Mouse (Mus musculus) right cerebral cortex, postnatal 25 days (tissue): ENCODE data around the gene Nmnat2.

Experiments
- DNase-seq: peaks from one replicate; pipeline ENCODE4 v3.0.0; 2022

The Nmnat2 gene

DNA sequence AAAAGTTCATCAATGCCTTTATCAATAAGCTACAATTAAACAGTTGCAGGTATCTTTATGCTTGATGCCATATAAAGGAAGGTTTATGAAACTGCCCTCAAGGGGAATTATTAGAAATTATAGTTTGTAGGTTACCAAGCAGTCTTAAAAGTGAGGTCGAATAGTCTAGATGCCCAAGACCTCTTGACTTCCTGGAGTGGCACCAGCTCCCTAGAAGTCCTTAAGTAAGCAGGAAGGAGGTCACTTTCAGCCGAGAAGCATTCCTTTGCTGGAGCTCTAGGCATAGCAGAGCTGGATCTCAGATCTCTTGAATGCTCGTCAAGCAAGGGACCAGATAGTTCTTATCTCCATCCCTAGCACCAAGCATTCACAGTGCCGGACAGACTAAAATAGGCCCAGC, 172.8 kb downstream of the Nmnat2 start:
- DNase-seq = no peak

GRCm38 (mm10) chr1:153128780-153129179, 174.0 kb downstream of the Nmnat2 start:
- no peak for DNase-seq

DNA sequence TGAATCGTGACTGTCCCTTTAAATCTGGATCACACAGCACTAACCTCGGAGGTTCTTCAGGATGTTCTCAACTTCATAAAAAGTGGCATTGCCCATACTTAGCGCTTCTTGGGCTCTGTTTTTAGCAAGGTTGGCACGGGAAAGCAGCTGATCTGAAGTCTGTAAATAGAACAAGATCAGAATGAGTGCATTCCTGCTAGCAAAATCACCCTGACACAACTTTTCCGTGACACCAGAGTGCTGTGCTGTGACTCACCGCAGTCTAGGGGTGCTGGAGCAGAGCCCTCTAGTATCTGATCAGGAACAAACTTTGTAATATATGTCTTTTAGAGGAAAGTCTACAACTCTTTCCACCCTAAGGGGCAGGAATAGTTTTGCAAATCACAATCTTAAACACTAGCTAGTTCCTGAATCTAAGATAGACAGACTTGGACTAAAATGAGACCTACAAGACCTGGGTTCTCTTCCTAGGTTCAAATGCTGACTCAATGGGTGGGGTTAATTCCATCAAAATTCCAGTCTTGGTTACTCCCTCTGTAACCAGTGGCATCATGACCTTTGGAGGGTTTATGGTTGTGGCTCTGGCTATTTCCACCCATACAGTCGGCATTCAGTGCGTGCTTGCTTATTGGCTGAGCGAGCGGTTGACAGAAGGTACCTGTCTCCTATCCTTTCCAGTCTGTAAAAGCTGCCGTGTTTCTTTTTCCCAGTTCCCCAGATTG, 175.4 kb downstream of the Nmnat2 start:
- no peak for DNase-seq

- DNase-seq = no peak
These were observed 179.3 kb downstream of the Nmnat2 start for GRCm38 (mm10) chr1:153133865-153134781.

GRCm38 (mm10) chr1:153136647-153137046, 181.9 kb downstream of the Nmnat2 start:
- DNase-seq = no peak

GRCm38 (mm10) chr1:153138486-153138885, 183.7 kb downstream of the Nmnat2 start:
- no peak for DNase-seq

DNA sequence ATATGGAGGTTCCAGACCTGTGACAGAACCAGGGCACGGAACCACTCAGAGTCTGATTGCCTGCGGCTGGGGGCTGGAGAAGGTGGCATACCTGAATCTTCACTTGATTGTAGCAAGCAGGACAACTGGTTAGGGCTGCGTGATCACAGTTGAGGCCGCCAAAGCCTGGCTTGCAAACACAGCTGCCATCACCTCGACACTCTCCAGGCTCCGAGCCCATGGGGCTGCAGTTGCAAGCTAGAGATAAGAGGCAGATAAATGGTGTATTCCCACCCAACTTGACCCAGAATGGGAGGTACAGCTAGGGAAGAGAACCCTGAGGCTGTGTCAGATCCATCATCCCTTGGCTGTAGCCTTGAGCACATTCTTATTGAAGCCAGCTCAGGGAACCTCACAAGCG, 184.8 kb downstream of the Nmnat2 start:
- DNase-seq = no peak

DNA sequence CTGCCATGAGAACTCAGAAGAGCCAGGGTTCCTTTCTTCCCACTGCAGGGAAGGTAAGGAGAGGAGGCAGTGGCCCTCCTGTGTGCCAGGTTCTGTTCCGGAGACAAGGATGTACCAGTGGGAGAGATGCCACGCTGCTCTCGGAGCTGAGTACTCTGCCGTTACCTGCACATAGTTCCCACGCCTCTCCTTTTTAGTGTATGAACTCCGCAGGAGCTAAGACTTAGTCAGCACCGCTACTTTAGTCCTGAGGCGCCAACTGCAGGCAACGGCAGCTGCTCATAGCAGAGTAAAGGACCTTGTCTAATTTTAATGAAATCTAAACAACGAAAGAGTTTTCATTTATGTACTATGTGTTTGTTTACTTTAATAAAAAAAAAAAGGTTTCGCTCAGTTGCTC, 185.5 kb downstream of the Nmnat2 start:
- DNase-seq = no peak

- no peak for DNase-seq
These were observed 186.0 kb downstream of the Nmnat2 start for GRCm38 (mm10) chr1:153140747-153141228.

GRCm38 (mm10) chr1:153144021-153144420, 189.2 kb downstream of the Nmnat2 start:
- DNase-seq = no peak

DNA sequence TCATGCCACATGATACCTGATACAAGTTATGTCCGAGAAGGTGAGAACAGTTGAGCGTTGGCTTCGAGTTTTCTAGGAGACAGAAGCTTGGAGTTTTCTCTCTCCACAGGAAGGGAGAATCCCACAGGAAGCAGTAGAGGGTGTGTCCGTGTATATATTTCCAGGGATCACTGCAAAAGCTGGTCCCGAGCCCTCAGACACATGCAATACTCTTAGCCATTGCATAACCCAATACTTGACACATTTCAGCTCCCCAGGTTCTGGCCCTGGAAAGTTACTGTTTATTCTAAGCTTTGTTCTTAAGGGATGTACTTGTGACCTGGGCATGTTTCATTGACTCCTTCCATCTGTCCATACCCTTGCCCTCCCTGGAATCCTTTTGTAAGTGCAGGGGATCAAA, 191.0 kb downstream of the Nmnat2 start:
- DNase-seq = no peak

GRCm38 (mm10) chr1:153152594-153152993, 197.8 kb downstream of the Nmnat2 start:
- no peak for DNase-seq

DNA sequence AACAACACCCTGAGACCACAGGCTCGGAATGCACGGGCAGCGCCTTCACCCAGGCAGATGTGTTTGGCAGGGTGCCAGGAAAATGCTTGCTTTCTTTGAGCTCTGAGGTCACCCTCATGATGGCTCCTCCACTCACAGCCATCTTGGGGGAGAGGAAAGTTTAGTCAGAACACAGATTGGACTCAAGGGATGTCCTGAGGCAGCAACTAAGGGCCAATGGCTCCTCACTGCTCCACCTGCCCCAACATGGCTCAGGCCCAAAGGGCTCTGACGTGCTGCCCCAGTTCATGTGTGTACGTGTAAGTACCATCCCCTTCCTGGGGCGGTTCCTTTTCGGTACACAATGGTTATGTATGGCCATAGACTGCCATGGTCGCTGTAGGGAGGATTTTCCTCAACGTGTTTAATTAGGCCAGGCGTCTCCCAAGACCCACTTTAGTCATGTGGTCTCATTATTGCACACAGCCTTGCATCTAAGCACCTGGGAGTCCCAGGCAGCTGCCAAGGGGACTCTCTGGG, 198.9 kb downstream of the Nmnat2 start:
- DNase-seq = no peak

- no peak for DNase-seq
These were observed 200.6 kb downstream of the Nmnat2 start for GRCm38 (mm10) chr1:153155364-153155763.

DNA sequence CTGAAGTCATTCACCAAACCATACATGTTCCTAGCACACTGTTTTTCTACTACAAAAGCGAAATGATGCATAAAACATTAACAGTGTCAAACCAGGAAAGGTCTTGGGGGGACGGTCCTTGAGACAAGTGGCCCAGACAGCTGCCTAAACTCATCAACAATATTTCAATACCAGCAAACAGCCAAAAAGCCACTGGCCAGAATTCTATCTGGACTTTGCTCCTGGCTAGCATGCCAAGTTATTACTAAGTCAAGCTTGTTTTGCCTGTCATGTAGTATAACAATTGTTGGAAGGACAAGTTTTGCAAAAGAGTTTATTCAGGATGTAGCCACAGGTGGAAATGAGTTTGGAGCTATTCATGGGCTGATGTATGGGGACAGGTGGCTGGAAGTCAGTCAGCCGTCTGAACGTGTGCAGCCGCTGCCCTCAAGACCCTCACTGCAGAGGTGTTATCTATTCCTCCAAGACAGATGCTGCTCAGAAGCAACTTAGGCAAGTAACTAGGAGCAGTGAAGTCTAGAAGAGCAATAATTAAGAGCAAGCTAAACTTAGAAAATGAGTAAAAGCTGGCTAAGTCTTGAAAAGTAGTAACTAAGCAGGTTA, 202.3 kb downstream of the Nmnat2 start:
- no peak for DNase-seq

GRCm38 (mm10) chr1:153159137-153159536, 204.3 kb downstream of the Nmnat2 start:
- no peak for DNase-seq

GRCm38 (mm10) chr1:153163831-153164230, 209.0 kb downstream of the Nmnat2 start:
- no peak for DNase-seq

GRCm38 (mm10) chr1:153168293-153168692, 213.5 kb downstream of the Nmnat2 start:
- no peak for DNase-seq
